Mouse (Mus musculus) stomach, embryonic 14.5 days (tissue): ENCODE results near the gene Lat. TPM values are rescaled to one million over a fixed set of nuclear protein-coding genes. Genes with fewer than 3 reads are reported as not detected.

Experiments used
- ATAC-seq: fragments of 200-750 bp; cut with Nextera tagmentation; 2 replicates; pipeline ENCODE4 v1.8.0; 2017; ENCODE audit warnings: low read depth, moderate TSS enrichment; ENCODE audit not compliant: insufficient number of reproducible peaks, insufficient read depth, low FRiP score
- H3K27ac ChIP-seq: fragments of 300-500 bp; sonication (generic); 2 replicates; pipeline ENCODE4 v1.5.1; 2014; ENCODE audit warnings: mild to moderate bottlenecking, low read length, moderate library complexity, mixed read lengths
- H3K27me3 ChIP-seq: fragments of 300-500 bp; sonication (generic); 2 replicates; pipeline ENCODE4 v1.6.1; 2014; ENCODE audit warnings: low read length, control low read depth, mixed read lengths; ENCODE audit not compliant: control insufficient read depth, insufficient read depth
- H3K36me3 ChIP-seq: fragments of 300-500 bp; sonication (generic); 2 replicates; pipeline ENCODE4 v1.6.1; 2014; ENCODE audit warnings: mild to moderate bottlenecking, control low read depth, low read length, moderate library complexity, mixed read lengths; ENCODE audit not compliant: control insufficient read depth, insufficient read depth
- H3K4me1 ChIP-seq: fragments of 300-500 bp; sonication (generic); 2 replicates; pipeline ENCODE4 v1.6.1; 2014; ENCODE audit warnings: low read length, control low read depth, mixed read lengths; ENCODE audit not compliant: control insufficient read depth, insufficient read depth
- H3K4me2 ChIP-seq: fragments of 300-500 bp; sonication (generic); replicated peaks from 2 replicates; pipeline ENCODE4 v1.6.1; 2014; ENCODE audit warnings: low read depth, low read length, control low read depth
- H3K4me3 ChIP-seq: fragments of 300-500 bp; sonication (generic); 2 replicates; pipeline ENCODE4 v1.5.1; 2014; ENCODE audit warnings: low read depth, low read length, control low read depth
- H3K9ac ChIP-seq: fragments of 300-500 bp; sonication (generic); replicated peaks from 2 replicates; pipeline ENCODE4 v1.6.1; 2014; ENCODE audit warnings: low read depth, mild to moderate bottlenecking, control low read depth, low read length, moderate library complexity, mixed read lengths
- H3K9me3 ChIP-seq: fragments of 300-500 bp; sonication (generic); 2 replicates; pipeline ENCODE4 v1.6.1; 2016; ENCODE audit warnings: low read depth, low read length, control low read depth; ENCODE audit not compliant: control insufficient read depth
- WGBS: fragments of 180-500 bp; shearing (Covaris S2); extraction: QIAGEN DNeasy Blood & Tissue Kit; methylation state at CpG from one replicate; pipeline ENCODE4 v1.1.7; 2014; 5-methylcytosine and 5-hydroxymethylcytosine counted together
- polyA plus RNA-seq: library from polyadenylated mRNA; unstranded; fragments of >200 nt; fragmentation: Nextera tagmentation; extraction: Ambion mirVana; gene quantifications from 2 replicates; pipeline ENCODE4 v1.2.1, GENCODE M21; 2014

Gene Lat
- polyA plus RNA-seq, 1 experiment from 2014 or later, result 0.78 TPM

- Histone ChIP-seq H3K4me2 (no peak overlapping the region), H3K27ac (no peak overlapping the region), H3K4me3 (no peak overlapping the region), H3K9ac (no peak overlapping the region), H3K36me3 (no peaks in the 10 kb centered on the region), H3K9me3 (no peaks in the 10 kb centered on the region), H3K4me1 (no peaks in the 10 kb centered on the region), H3K27me3 (no peaks in the 10 kb centered on the region)
- 48% methylated on average over 10 of the region's 10 CpGs for WGBS
- no peak for ATAC-seq
Observed at GRCm38 (mm10) chr7:126351419-126351951, 17.9 kb downstream of the Lat start.

DNA sequence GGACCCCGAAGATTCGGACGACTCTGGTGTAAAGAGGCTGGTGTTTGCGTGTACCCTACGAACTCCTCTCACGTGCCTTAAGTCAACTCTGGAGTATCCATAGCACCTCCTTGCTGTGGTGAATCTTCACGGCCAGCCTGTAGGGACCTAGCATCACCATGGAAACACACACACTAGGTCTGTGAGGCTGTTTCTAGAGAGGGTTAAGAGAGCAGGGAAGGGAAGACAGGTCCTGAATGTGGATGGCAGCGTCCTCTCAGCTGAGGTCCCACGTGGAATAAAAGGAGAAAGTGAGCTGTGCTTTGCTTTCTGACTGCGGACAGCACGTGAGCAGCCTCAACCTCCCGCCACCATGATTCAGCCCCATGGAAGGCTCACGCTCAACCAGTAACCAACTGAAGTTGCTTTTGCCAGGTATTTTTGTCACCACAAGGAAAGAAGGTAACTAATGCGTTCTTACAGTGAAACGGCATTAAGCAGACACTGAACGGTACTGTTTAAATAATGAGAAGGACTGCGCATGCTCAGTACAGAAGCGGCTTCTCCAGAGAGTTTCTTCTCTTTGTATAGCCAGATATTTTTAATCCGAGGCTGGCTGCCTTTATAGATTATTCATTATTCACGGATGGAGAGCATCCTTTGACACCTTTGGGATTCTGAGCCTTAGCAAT is 18.5 kb downstream of the Lat start:
- Histone ChIP-seq H3K4me3 (no peak overlapping the region), H3K4me2 (no peak overlapping the region), H3K9me3 (no peaks in the 10 kb centered on the region), H3K27me3 (no peaks in the 10 kb centered on the region), H3K36me3 (no peaks in the 10 kb centered on the region), H3K4me1 (no peaks in the 10 kb centered on the region), H3K9ac (no peak overlapping the region), H3K27ac (no peak overlapping the region)
- no peak for ATAC-seq
- WGBS, result 59% methylated on average over 20 of the region's 20 CpGs

GRCm38 (mm10) chr7:126348293-126348692 is 21.1 kb downstream of the Lat start:
- Histone ChIP-seq H3K4me1 (no peaks in the 10 kb centered on the region), H3K36me3 (no peaks in the 10 kb centered on the region), H3K9ac (no peak overlapping the region), H3K27ac (no peak overlapping the region), H3K4me3 (no peak overlapping the region), H3K9me3 (no peaks in the 10 kb centered on the region), H3K4me2 (no peak overlapping the region), H3K27me3 (no peaks in the 10 kb centered on the region)
- WGBS, result 56% methylated on average over 8 of the region's 8 CpGs
- ATAC-seq, result no peak

GRCm38 (mm10) chr7:126347098-126347497 is 22.3 kb downstream of the Lat start:
- Histone ChIP-seq H3K9ac (no peak overlapping the region), H3K27me3 (no peaks in the 10 kb centered on the region)
- 50% methylated on average over 1 of the region's 1 CpGs for WGBS

GRCm38 (mm10) chr7:126345969-126346368 is 23.4 kb downstream of the Lat start:
- H3K4me2 ChIP-seq, result no peak overlapping the region
- no peaks in the 10 kb centered on the region for H3K27me3 ChIP-seq
- no peaks in the 10 kb centered on the region for H3K36me3 ChIP-seq
- 53% methylated on average over 3 of the region's 3 CpGs for WGBS
- H3K4me3 ChIP-seq, result no peak overlapping the region
- H3K9me3 ChIP-seq, result no peaks in the 10 kb centered on the region
- H3K27ac ChIP-seq, result no peak overlapping the region
- no peak overlapping the region for H3K9ac ChIP-seq
- no peak for ATAC-seq
- H3K4me1 ChIP-seq, result no peaks in the 10 kb centered on the region

More at GRCm38 (mm10) chr7:126347098-126347497, 22.3 kb downstream of the Lat start:
- no peaks in the 10 kb centered on the region for H3K4me1 ChIP-seq
- H3K4me2 ChIP-seq, result no peak overlapping the region
- H3K4me3 ChIP-seq, result no peak overlapping the region
- no peaks in the 10 kb centered on the region for H3K9me3 ChIP-seq
- H3K27ac ChIP-seq, result no peak overlapping the region
- no peaks in the 10 kb centered on the region for H3K36me3 ChIP-seq
- no peak for ATAC-seq

DNA sequence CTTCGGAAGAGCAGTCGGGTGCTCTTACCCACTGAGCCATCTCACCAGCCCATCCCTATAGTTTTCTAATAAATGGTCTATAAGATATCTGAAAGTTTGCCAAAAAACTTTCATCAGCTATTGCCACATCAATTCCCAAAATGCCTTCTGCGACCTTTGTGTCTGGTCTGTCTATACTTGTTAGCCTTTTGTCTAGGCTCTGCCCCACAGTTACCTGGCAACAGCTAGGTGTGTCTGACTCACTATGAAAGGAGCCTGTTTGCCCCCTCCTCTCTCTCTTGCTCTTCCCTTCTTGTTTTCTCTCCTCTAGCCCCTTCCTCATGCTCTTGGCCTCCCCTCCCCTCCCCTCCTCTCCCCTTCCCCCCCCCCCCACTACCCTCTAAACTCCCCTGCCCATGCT is 23.8 kb downstream of the Lat start:
- H3K9ac ChIP-seq, result no peak overlapping the region
- no peaks in the 10 kb centered on the region for H3K36me3 ChIP-seq
- no peaks in the 10 kb centered on the region for H3K9me3 ChIP-seq
- ATAC-seq, result peak; percentile 58; the same call in 1 of the 2 replicates
- no peak overlapping the region for H3K4me3 ChIP-seq
- H3K27ac ChIP-seq, result no peak overlapping the region
- no peaks in the 10 kb centered on the region for H3K27me3 ChIP-seq
- H3K4me2 ChIP-seq, result no peak overlapping the region
- H3K4me1 ChIP-seq, result no peaks in the 10 kb centered on the region
- 58% methylated on average over 3 of the region's 3 CpGs for WGBS

GRCm38 (mm10) chr7:126340896-126341295 is 28.5 kb downstream of the Lat start:
- Histone ChIP-seq H3K9ac (no peak overlapping the region), H3K4me2 (no peak overlapping the region), H3K4me3 (no peak overlapping the region), H3K27me3 (no peaks in the 10 kb centered on the region), H3K9me3 (no peaks in the 10 kb centered on the region), H3K4me1 (no peaks in the 10 kb centered on the region), H3K27ac (no peak overlapping the region), H3K36me3 (no peaks in the 10 kb centered on the region)
- ATAC-seq, result no peak
- 33% methylated on average over 6 of the region's 6 CpGs for WGBS

DNA sequence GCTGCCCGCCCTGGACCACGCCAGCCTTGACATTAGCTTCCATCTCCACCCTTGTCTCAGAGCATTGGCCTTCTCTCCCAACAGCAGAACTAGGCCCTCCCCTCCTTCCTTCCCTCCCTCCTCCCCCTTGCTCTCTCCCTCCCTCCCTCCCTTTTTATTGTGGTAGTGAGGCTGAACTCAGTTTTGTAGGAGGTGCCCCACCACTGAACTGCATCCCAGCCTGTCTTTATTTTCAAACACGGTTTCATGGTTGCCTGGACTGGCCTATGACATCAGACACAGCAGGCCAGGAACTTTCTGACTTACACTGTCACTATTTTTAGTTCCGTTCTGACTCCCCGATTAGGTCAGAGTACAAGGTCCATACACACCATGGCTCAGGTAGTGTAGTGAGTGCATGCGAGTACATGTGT is 29.2 kb downstream of the Lat start:
- no peaks in the 10 kb centered on the region for H3K4me1 ChIP-seq
- H3K36me3 ChIP-seq, result no peaks in the 10 kb centered on the region
- H3K9ac ChIP-seq, result no peak overlapping the region
- H3K27me3 ChIP-seq, result no peaks in the 10 kb centered on the region
- no peak overlapping the region for H3K4me3 ChIP-seq
- WGBS, result 72% methylated on average over 6 of the region's 6 CpGs
- H3K4me2 ChIP-seq, result no peak overlapping the region
- ATAC-seq, result no peak
- H3K27ac ChIP-seq, result no peak overlapping the region
- no peaks in the 10 kb centered on the region for H3K9me3 ChIP-seq

DNA sequence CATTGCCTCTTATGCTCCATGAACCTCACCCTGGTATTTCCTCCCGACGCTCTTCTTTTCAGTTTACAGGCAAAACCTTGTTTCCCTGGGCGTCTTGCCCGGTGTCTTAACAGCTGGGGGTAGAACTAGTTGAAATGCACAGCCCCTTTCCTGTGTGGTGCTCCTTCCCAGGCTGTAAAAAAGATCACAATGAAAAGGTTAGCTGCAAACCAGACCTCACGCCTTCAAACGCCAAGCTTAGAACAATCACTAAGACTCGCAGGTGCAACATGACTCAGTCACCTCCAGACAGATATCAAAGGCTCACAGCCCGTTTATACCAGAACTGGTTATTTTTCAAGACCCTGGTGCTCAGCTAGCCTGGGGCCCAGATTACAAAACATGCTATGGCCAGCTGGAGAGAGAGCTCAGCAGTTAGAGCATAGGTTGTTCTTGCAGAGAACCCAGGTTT is 29.8 kb downstream of the Lat start:
- H3K36me3 ChIP-seq, result no peaks in the 10 kb centered on the region
- H3K27me3 ChIP-seq, result no peaks in the 10 kb centered on the region
- WGBS, result 77% methylated on average over 8 of the region's 8 CpGs
- no peaks in the 10 kb centered on the region for H3K9me3 ChIP-seq
- no peaks in the 10 kb centered on the region for H3K4me1 ChIP-seq
- no peak for ATAC-seq
- H3K4me2 ChIP-seq, result no peak overlapping the region
- no peak overlapping the region for H3K9ac ChIP-seq
- no peak overlapping the region for H3K4me3 ChIP-seq
- H3K27ac ChIP-seq, result no peak overlapping the region
